Mouse (Mus musculus): ENCODE results near the gene Tanc1.

Gene Tanc1

GRCm38 (mm10) chr2:59757015-59757414, 145.2 kb downstream of the Tanc1 start:
- no peak for DNase-seq (ENCODE audit: low spot score in 2 of 2)

- DNase-seq (ENCODE audit: low spot score in 2 of 2): no peak
Observed at GRCm38 (mm10) chr2:59758139-59758918, 146.5 kb downstream of the Tanc1 start.

GRCm38 (mm10) chr2:59760731-59761130, 148.9 kb downstream of the Tanc1 start:
- DNase-seq (ENCODE audit: low spot score in 2 of 2): no peak

GRCm38 (mm10) chr2:59761183-59761582, 149.3 kb downstream of the Tanc1 start:
- DNase-seq (ENCODE audit: low spot score in 2 of 2): no peak

GRCm38 (mm10) chr2:59762277-59762676, 150.4 kb downstream of the Tanc1 start:
- DNase-seq (ENCODE audit: low spot score in 2 of 2): no peak

- DNase-seq (ENCODE audit: low spot score in 2 of 2): no peak
Observed at GRCm38 (mm10) chr2:59765671-59766070, 153.8 kb downstream of the Tanc1 start.

- DNase-seq (ENCODE audit: low spot score in 2 of 2): no peak
Observed at GRCm38 (mm10) chr2:59767893-59768292, 156.1 kb downstream of the Tanc1 start.

- DNase-seq (ENCODE audit: low spot score in 2 of 2): no peak
Observed at GRCm38 (mm10) chr2:59768661-59769384, 157.0 kb downstream of the Tanc1 start.

GRCm38 (mm10) chr2:59769385-59769735, 157.5 kb downstream of the Tanc1 start:
- no peak for DNase-seq (ENCODE audit: low spot score in 2 of 2)

- no peak for DNase-seq (ENCODE audit: low spot score in 2 of 2)
Observed at GRCm38 (mm10) chr2:59771708-59772107, 159.9 kb downstream of the Tanc1 start.

GRCm38 (mm10) chr2:59772261-59772683, 160.4 kb downstream of the Tanc1 start:
- DNase-seq (ENCODE audit: low spot score in 2 of 2): no peak

GRCm38 (mm10) chr2:59774374-59774773, 162.5 kb downstream of the Tanc1 start:
- no peak for DNase-seq (ENCODE audit: low spot score in 2 of 2)

GRCm38 (mm10) chr2:59775148-59775547, 163.3 kb downstream of the Tanc1 start:
- no peak for DNase-seq (ENCODE audit: low spot score in 2 of 2)

GRCm38 (mm10) chr2:59775820-59776219, 164.0 kb downstream of the Tanc1 start:
- no peak for DNase-seq (ENCODE audit: low spot score in 2 of 2)

- no peak for DNase-seq (ENCODE audit: low spot score in 2 of 2)
Observed at GRCm38 (mm10) chr2:59779355-59779754, 167.5 kb downstream of the Tanc1 start.

GRCm38 (mm10) chr2:59780240-59780639, 168.4 kb downstream of the Tanc1 start:
- DNase-seq (ENCODE audit: low spot score in 2 of 2): no peak

GRCm38 (mm10) chr2:59783055-59783831, 171.4 kb downstream of the Tanc1 start:
- no peak for DNase-seq (ENCODE audit: low spot score in 2 of 2)

GRCm38 (mm10) chr2:59783832-59784627, 172.2 kb downstream of the Tanc1 start:
- DNase-seq (ENCODE audit: low spot score in 2 of 2): no peak

- no peak for DNase-seq (ENCODE audit: low spot score in 2 of 2)
Observed at GRCm38 (mm10) chr2:59784628-59784883, 172.7 kb downstream of the Tanc1 start.

- no peak for DNase-seq (ENCODE audit: low spot score in 2 of 2)
Observed at GRCm38 (mm10) chr2:59785597-59785996, 173.8 kb downstream of the Tanc1 start.

- DNase-seq (ENCODE audit: low spot score in 2 of 2): no peak
Observed at GRCm38 (mm10) chr2:59788704-59789500, 177.1 kb downstream of the Tanc1 start.

Measured in right cerebral cortex, postnatal 36 days (tissue).